Mouse (Mus musculus) thymus, adult 2 months (tissue): ENCODE results near the gene Gm2016.
"Not testable (repeated sequence)": the region's sequence is repeated elsewhere in the genome, so short reads cannot be mapped to it uniquely, and the experiment has no call there.

Source experiments
- CTCF ChIP-seq: fragments of 200-500 bp; IDR thresholded peaks from 2 replicates; pipeline ENCODE4 v1.5.1; 2012; ENCODE audit warnings: mild to moderate bottlenecking, control low read depth, low read length, moderate library complexity, borderline replicate concordance; ENCODE audit not compliant: control insufficient read depth, poor library complexity, insufficient read depth; ENCODE audit errors: extremely low read depth
- POLR2A ChIP-seq: fragments of 200-500 bp; IDR thresholded peaks from 2 replicates; pipeline ENCODE4 v1.6.1; 2012; ENCODE audit warnings: mild to moderate bottlenecking, low read length, control low read depth, moderate library complexity; ENCODE audit not compliant: control insufficient read depth, poor library complexity, insufficient read depth; ENCODE audit errors: extremely low read depth

DNA sequence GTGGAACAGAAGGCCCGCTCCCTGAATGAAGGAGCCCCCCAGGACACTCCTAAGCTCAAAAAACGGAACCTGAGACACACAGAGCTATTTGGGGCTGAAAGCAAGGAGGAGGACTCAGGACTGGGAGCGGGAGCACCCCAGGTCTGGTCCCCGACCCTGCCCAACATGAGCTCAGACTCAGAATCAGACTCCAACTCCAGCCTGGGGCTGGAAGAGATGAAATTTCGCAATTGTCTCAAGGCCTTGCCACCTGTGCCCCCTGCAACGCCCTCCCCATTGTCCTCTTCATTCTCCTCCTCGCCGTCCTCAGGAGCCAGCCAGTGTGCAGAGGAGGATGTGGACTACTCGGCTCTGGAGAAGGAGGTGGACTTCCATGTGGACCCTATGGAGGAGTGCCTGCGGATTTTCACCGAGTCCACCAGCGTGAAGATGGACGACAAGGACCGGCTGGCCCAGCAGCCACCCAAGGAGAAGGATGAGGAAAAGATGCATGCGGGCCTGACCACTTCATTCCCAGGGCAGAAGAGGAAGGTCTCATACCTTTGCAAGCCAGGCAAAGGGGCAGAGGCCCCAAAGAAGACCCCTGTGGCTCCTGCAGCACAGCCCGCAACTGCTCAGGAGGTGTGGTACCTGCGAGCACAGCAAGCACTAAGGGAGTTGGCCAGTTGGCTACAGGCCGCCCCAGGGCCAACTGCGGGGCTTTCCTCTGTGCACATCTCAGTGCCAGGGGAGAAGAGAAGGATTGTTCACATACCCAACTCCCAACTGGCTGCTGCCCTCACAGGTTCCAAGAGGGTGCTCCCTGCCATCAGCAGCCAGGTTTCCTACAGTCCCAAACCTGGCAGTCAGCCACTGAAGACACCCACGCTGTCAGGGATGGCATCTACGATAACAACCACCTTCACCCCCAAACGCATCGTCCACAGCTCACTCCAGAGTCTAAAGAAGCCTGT is 11.9 kb upstream of the Gm2016 start:
- not testable (repeated sequence) for TF ChIP-seq CTCF, POLR2A
